Mouse (Mus musculus) lung, adult 2 months (tissue): ENCODE data around the gene Cyth1. TPM values are rescaled to one million over a fixed set of nuclear protein-coding genes. Genes with fewer than 3 reads are reported as not detected.

ENCODE experiments used
- DNase-seq: peaks from one replicate; pipeline ENCODE4 v3.0.0; 2022
- H3K4me1 ChIP-seq: fragments of 200-500 bp; 2 replicates; pipeline ENCODE4 v1.6.1; 2011; ENCODE audit warnings: low read length; ENCODE audit not compliant: control insufficient read depth, insufficient read depth
- H3K4me3 ChIP-seq: fragments of 200-500 bp; replicated peaks from 2 replicates; pipeline ENCODE3; 2011; ENCODE audit warnings: low read depth, mild to moderate bottlenecking, control low read depth, low read length; ENCODE audit errors: extremely low read depth
- CTCF ChIP-seq: fragments of 200-500 bp; IDR thresholded peaks from 2 replicates; pipeline ENCODE4 v1.5.1; 2011; ENCODE audit warnings: mild to moderate bottlenecking, low read length, control low read depth; ENCODE audit not compliant: insufficient read depth
- POLR2A ChIP-seq: fragments of 200-500 bp; IDR thresholded peaks from 2 replicates; pipeline ENCODE4 v1.6.1; 2011; ENCODE audit warnings: low read depth, mild to moderate bottlenecking, control low read depth, low read length, borderline replicate concordance; ENCODE audit errors: extremely low read depth
- WGBS: fragments of 180-500 bp; shearing (Covaris S2); methylation state at CpG from one replicate; pipeline ENCODE4 v1.1.7; 2018; 5-methylcytosine and 5-hydroxymethylcytosine counted together
- polyA plus RNA-seq: library from polyadenylated mRNA; depleted of rRNA; stranded (reverse); fragments of >200 nt; gene quantifications from 2 replicates; pipeline ENCODE4 v1.2.3, GENCODE M21; 2012

The Cyth1 gene
- polyA plus RNA-seq, 1 experiment, result 23.1 TPM

DNA sequence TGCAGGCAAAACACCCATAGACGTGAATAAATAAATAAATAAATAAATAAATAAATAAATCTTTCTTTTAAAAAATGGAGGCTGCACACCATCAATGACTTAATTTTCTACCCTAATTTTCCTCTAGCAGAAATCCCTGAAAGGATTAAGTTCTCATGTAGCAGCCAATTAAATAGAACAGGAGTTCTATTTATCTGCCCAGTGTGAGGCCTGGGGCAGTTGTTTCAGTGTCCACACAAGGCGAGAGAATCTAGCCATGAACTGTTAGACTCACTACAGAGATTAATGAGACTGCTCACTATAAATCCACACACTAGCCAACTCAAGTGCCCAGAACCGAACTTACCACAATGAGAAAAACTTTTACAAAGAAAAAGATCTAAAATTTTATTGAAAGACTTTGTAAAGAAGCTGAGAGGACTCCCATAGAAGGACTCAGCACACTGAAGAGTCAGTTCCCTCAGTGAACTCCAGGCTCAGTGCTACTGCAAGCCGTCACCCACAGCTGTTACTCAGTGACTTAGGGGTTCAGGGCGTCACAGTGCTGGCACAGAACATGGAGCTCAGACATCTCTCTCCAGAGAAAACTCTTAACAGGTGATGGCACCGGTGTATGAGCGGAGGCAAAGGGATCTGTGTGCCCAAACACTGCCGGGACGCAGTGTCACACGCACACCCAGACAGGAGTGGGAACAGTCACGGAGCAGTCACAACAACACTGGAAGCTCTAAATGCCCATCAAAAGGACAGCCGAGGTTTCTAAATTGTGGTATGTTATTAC lies 23.1 kb downstream of the Cyth1 start:
- peaks cover 33% of the 10 kb centered on the region for H3K4me1 ChIP-seq
- H3K4me3 ChIP-seq, result no peak overlapping the region
- WGBS, result 79% methylated on average over 12 of the region's 12 CpGs
- no peak for DNase-seq
- no peak for TF ChIP-seq POLR2A
- no peak for TF ChIP-seq CTCF

DNA sequence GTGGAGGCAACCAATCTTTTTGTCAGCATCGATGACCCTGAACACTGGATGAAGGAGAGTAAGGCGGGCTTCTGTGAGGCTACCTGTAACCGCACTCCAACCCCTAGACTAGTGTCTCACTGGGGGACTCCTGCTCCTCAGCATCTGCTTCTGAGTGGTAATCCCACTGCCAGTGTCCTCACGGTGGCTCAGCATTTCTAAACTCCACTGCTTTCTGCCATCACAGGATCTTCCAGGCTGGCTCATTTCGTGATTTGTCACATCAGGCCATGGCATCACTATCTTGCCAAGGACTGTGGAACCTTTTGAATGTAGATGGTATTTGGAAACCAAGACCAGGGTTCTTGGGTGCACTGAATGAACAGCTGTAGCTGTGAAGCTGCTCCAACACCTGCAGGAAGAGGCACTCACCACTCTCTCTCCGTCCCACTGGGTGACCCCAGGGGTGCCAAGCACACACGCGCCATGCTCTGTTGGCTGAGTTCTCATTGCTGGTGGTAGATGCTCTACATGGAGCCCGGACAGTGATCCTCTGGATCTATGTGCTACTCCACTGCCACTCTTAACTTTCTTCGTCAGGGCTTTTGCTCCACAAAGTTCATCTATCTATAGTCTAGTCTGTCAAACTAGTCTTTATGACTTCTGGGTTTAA lies 24.9 kb downstream of the Cyth1 start:
- TF ChIP-seq CTCF (no peak), POLR2A (no peak)
- no peak overlapping the region for H3K4me3 ChIP-seq
- DNase-seq, result no peak
- peaks cover 28% of the 10 kb centered on the region for H3K4me1 ChIP-seq
- WGBS, result 76% methylated on average over 10 of the region's 10 CpGs

DNA sequence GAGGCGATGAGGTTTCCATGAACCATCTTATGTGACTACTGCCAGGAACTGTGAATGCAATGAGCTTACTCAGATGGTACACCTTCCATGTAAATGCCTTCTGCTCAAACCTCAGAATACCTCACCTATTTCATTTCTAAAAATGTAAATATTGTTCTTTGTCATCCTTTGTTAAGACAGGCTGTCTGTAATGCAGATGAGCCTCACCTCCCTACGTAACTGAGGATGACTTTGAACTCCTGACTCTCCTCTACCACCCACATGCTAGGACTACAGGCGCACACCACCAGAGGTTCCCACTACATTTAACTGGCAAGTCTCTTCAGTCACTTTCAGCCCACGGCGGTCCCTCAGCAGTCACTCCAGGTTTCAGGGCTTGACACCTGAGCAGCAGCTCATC lies 25.5 kb downstream of the Cyth1 start:
- 67% methylated on average over 5 of the region's 5 CpGs for WGBS
- no peak for TF ChIP-seq CTCF
- TF ChIP-seq POLR2A, result no peak
- no peak for DNase-seq

DNA sequence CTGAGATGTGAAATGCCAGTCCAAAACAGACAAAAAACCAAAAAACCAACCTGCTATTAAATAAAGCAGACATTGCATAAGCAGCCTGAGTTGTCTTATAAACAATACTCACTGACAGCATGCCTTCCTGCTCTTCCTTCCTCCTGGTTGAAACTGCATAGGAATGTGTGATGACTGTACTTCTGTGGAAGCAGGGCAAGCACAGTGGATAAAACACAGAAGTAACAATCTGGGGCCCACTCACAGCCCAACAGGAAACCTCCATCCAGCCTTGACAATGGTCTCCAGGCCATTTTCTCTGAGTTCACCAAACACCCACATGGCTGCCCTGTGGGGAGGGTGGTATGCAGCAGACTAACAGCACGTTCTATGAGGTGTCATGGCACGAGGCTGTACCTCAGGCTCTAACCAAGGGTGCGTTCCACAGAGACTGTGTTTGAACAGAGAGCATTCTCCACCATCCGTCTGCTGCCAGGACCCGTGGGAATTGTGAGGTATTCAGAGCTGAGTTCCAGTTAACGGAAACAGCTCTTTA lies 26.0 kb downstream of the Cyth1 start:
- TF ChIP-seq POLR2A, result no peak
- TF ChIP-seq CTCF, result no peak
- WGBS, result 29% methylated on average over 6 of the region's 6 CpGs
- peaks cover 19% of the 10 kb centered on the region for H3K4me1 ChIP-seq
- H3K4me3 ChIP-seq, result no peak overlapping the region
- no peak for DNase-seq

More for the DNA sequence above, 25.5 kb downstream of the Cyth1 start:
- H3K4me1 ChIP-seq, result peaks cover 22% of the 10 kb centered on the region
- no peak overlapping the region for H3K4me3 ChIP-seq

DNA sequence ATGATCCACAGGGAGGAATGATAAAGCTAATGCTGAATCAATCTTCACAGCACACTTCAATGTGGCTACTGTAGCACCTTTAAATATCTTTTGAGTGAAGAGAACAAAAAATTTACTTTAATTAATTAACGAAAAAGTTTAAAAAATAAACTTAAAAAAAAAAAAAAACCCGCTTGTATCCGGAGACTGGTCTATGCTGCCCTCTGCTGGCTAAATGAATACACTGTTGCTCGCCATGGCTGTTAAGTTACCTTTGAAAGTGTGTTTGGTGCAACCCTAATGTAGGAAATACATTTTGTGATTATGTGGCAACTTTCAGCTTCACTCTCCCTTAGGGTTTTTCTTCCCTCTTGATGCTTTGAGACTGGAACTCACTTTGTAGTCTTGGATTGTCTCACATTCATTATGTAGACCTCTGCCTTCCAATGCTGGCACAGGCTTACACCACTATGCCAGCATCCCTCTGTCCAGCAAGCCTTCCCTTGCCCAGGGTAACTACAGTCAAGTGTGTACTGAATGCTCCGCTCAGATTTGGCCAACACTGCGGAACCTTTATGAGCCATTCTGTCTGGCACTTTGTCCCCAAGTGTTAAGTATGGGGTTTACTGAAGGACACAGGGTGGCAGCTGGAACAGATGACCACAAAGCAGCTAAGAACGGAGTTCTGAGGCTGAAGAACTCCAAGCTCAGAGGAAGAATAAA lies 27.7 kb downstream of the Cyth1 start:
- peaks cover 20% of the 10 kb centered on the region for H3K4me1 ChIP-seq
- DNase-seq, result no peak
- TF ChIP-seq CTCF, result peak; percentile 42
- no peak for TF ChIP-seq POLR2A
- H3K4me3 ChIP-seq, result no peak overlapping the region
- WGBS, result 22% methylated on average over 7 of the region's 7 CpGs

DNA sequence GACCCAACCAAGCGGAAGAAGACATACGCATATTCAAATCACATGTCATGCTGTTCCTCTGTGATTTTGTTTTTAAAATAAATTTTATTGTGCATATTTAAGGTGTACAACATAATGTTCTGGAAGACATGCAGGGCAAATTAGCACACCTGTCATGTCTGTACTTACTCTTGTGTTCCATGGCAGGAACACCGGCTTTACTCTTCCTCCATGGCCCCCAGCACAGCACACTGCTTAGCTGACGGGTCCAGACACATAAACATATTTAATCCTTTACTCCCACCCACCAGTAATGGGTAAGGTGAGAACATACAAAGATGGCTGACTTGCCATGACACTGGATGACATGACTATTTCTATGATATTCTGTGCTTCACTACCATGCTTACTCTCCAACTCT lies 29.3 kb downstream of the Cyth1 start:
- TF ChIP-seq POLR2A (no peak), CTCF (no peak)
- H3K4me3 ChIP-seq, result no peak overlapping the region

DNA sequence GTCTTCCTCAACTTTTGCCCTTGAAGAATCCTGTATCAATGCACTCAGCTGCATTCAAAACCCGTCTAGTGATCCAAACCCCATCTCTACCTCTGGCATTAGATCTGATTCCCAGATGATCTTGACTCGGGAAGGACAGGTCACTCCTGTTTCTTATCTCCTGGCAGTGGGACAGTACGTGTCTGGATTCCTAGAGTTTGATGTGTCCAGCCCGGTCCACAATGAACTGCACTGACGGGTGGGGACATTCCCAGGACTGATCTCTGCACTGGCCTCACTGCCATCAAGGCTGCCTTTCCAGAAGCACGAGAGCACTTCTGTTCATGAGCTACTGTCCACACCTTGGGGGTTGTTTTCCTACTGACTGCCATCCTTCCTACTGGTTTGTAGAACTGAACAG lies 31.9 kb downstream of the Cyth1 start:
- DNase-seq, result no peak
- WGBS, result 37% methylated on average over 6 of the region's 6 CpGs
- H3K4me1 ChIP-seq, result peaks cover 30% of the 10 kb centered on the region
- no peak for TF ChIP-seq POLR2A
- H3K4me3 ChIP-seq, result no peak overlapping the region

More for the DNA sequence above, 29.3 kb downstream of the Cyth1 start:
- DNase-seq, result no peak
- 94% methylated on average over 4 of the region's 4 CpGs for WGBS
- peaks cover 25% of the 10 kb centered on the region for H3K4me1 ChIP-seq

DNA sequence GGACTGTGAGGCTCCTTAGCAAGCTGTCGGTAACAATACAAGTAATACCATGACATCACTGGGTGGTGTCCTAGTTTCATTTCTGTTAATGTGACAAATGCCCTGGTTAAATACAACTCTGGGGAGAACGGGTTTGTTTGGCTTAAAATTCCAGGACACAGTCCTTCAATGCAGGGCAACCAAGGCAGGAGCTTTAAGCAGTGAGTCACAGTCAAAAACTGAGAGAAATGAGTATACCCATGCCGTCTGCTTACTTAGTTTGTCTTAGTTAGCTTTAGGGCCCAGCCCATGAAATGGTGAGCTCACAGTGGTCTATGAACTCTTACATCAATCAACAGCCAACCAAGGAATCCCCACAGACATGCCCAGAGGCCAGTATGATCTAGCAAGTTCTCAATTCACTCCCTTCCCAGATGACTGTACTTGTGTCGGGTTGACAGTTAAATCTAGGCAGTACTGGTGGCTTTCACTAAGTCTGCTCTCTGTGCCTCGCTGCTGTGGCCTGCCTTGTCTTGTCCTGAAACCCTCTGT lies 32.4 kb downstream of the Cyth1 start:
- Histone ChIP-seq H3K4me1 (peaks cover 34% of the 10 kb centered on the region), H3K4me3 (no peak overlapping the region)
- WGBS, result 34% methylated on average over 5 of the region's 5 CpGs
- no peak for DNase-seq
- TF ChIP-seq CTCF (no peak), POLR2A (no peak)

DNA sequence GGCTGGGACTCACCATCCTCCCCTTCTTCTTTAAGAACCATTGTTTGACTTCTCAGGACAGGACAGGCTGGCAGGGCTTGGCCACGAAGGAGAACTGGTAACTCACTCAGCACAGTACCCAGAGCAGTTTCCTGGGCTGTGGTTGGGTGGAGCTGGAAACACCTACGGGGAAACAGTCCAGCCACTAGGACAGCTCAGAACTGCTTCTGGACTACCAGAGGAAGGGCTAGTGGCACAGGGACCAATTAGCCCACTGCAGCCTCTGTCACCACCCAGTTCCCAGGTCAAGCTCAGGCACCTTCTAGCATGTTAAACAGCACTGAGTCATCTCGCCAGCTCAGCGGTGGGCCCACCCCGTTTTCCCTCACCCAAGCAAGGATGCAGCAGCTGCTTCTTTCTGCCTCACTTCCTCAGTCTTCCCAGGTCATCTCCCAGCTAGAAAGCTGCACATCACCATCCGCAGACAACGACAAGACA lies 35.7 kb downstream of the Cyth1 start:
- DNase-seq, result peak; percentile 36
- no peak overlapping the region for H3K4me3 ChIP-seq
- 40% methylated on average over 7 of the region's 7 CpGs for WGBS
- H3K4me1 ChIP-seq, result peaks cover 54% of the 10 kb centered on the region
- TF ChIP-seq CTCF, result no peak
- peak; percentile 35; the same call in 1 of the 2 replicates for TF ChIP-seq POLR2A
